Mouse (Mus musculus): ENCODE results near the gene Jpt1.
"Not testable (repeated sequence)": the region's sequence is repeated elsewhere in the genome, so short reads cannot be mapped to it uniquely, and the experiment has no call there.

Jpt1 gene

GRCm38 (mm10) chr11:115514238-115514663, at the start of gene Jpt1:
Jpt1 (minus strand) TSS chr11:115514387.
- in situ Hi-C loops (cut with MboI; ENCODE audit: low pct_unique_long_range_greater_than_20kb in 1 of 2, low sequenced_read_pairs in 2 of 2, unreplicated experiment in 1 of 2) = no loop called here

- in situ Hi-C loops (cut with MboI; ENCODE audit: low pct_unique_long_range_greater_than_20kb in 1 of 2, low sequenced_read_pairs in 2 of 2, unreplicated experiment in 1 of 2) = no loop called here
Observed at GRCm38 (mm10) chr11:115563406-115563805, 49.2 kb upstream of the Jpt1 start.

GRCm38 (mm10) chr11:115555717-115556116, 41.5 kb upstream of the Jpt1 start:
- in situ Hi-C loops (cut with MboI; ENCODE audit: low pct_unique_long_range_greater_than_20kb in 1 of 2, low sequenced_read_pairs in 2 of 2, unreplicated experiment in 1 of 2) = no loop called here

DNA sequence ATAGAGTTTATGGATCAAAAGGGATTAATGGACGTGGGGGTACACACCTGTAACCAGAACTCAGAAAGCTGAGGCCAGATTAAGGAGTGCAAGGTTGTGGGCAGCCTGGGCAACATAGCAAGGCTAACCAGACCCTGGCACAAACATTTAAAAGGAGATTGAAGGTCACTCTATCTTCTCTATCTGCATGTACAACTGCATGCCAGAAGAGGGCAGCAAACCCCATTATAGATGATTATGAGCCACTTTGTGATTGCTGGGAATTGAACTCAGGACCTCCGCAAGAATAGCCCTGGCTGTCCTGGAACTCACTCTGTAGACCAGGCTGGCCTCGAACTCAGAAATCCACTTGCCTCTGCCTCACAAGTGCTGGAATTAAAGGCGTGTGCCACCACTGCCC, 38.6 kb upstream of the Jpt1 start:
- in situ Hi-C loops (cut with MboI; ENCODE audit: low pct_unique_long_range_greater_than_20kb in 1 of 2, low sequenced_read_pairs in 2 of 2, unreplicated experiment in 1 of 2) = no loop called here

GRCm38 (mm10) chr11:115543571-115543970, 29.4 kb upstream of the Jpt1 start:
- in situ Hi-C loops (cut with MboI; ENCODE audit: low pct_unique_long_range_greater_than_20kb in 1 of 2, low sequenced_read_pairs in 2 of 2, unreplicated experiment in 1 of 2) = no loop called here

DNA sequence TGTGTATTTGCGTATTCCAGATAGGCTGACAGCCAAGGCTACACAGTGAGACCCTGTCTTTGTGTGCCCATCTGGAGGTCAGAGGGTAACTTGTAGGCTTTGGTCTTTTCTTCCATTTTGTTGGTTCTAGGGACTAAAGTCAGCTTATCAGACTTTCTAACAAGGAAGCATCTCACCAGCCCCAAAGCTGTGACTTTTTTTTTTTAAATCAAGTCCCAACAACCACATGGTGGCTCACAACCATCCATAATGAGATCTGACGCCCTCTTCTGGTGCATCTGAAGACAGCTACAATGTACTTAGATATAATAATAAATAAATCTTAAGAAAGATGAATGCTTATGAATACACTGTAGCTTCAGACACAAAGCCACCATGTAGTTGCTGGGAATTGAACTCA, 23.9 kb upstream of the Jpt1 start:
- in situ Hi-C loops (cut with MboI; ENCODE audit: low pct_unique_long_range_greater_than_20kb in 1 of 2, low sequenced_read_pairs in 2 of 2, unreplicated experiment in 1 of 2) = no loop called here

- in situ Hi-C loops (cut with MboI; ENCODE audit: low pct_unique_long_range_greater_than_20kb in 1 of 2, low sequenced_read_pairs in 2 of 2, unreplicated experiment in 1 of 2) = no loop called here
Observed at GRCm38 (mm10) chr11:115536856-115537568, 22.8 kb upstream of the Jpt1 start.

GRCm38 (mm10) chr11:115536038-115536681, 22.0 kb upstream of the Jpt1 start, which contains the start of gene Sumo2:
Sumo2 (minus strand) TSS chr11:115536276.
- in situ Hi-C loops (cut with MboI; ENCODE audit: low pct_unique_long_range_greater_than_20kb in 1 of 2, low sequenced_read_pairs in 2 of 2, unreplicated experiment in 1 of 2) = no loop called here

DNA sequence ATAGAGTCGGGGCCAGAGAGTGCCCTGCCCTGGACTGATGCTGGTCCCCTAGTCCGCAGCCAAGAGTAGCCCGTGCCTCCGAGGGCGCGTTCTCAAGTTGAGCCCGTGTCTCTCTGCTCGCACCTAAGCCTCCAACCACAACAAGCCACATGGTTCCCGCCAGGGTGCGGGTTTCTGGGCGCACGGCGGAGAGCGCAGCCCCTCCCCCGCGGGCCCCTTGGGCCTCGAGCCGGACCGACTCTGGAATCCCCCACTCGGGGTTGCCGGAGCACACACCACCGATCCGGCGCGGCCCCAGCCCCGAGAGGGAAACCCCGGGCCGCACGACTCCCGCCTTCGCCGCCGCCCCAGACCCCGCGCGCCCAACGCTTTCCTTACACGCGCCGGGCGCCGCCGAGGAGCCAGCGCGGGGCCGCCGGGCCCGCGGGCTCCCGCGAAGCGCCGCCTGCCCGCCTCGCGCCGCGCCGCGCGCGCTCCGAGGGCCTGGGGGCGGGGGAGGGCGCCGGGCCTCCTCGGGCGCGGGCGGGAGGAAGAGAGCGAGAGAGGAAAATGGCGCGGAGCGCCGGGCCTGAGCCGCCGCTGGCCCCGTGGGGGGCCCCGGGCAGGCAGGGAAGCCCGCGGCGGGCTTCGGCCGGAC, 21.3 kb upstream of the Jpt1 start:
- in situ Hi-C loops (cut with MboI; ENCODE audit: low pct_unique_long_range_greater_than_20kb in 1 of 2, low sequenced_read_pairs in 2 of 2, unreplicated experiment in 1 of 2) = no loop called here

- in situ Hi-C loops (cut with MboI; ENCODE audit: low pct_unique_long_range_greater_than_20kb in 1 of 2, low sequenced_read_pairs in 2 of 2, unreplicated experiment in 1 of 2) = no loop called here
Observed at GRCm38 (mm10) chr11:115534759-115535371, 20.7 kb upstream of the Jpt1 start.

GRCm38 (mm10) chr11:115526446-115526845, 12.3 kb upstream of the Jpt1 start:
- in situ Hi-C loops (cut with MboI; ENCODE audit: low pct_unique_long_range_greater_than_20kb in 1 of 2, low sequenced_read_pairs in 2 of 2, unreplicated experiment in 1 of 2) = not testable (repeated sequence)

GRCm38 (mm10) chr11:115522703-115523102, 8.5 kb upstream of the Jpt1 start:
- in situ Hi-C loops (cut with MboI; ENCODE audit: low pct_unique_long_range_greater_than_20kb in 1 of 2, low sequenced_read_pairs in 2 of 2, unreplicated experiment in 1 of 2) = no loop called here

DNA sequence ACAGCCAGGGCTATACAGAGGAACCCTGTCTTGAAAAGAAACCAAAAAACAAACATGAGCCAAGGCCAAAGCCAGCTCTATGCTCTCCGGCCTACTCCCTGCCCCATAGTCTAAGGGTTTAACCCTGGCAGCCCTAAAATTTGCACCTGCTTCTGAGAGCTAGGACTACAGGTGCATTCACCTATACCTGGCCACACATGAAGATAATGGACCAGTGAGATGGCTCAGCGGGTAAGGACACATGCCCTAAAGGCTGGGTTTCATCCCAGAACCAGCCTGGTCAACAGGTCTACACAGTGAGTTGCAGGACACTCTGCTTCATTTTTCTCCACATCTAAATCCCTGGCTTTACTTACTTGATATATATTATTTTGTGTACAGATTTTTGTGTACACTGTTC, 8.1 kb upstream of the Jpt1 start:
- in situ Hi-C loops (cut with MboI; ENCODE audit: low pct_unique_long_range_greater_than_20kb in 1 of 2, low sequenced_read_pairs in 2 of 2, unreplicated experiment in 1 of 2) = no loop called here

- in situ Hi-C loops (cut with MboI; ENCODE audit: low pct_unique_long_range_greater_than_20kb in 1 of 2, low sequenced_read_pairs in 2 of 2, unreplicated experiment in 1 of 2) = no loop called here
Observed at GRCm38 (mm10) chr11:115521080-115521479, 6.9 kb upstream of the Jpt1 start.

- in situ Hi-C loops (cut with MboI; ENCODE audit: low pct_unique_long_range_greater_than_20kb in 1 of 2, low sequenced_read_pairs in 2 of 2, unreplicated experiment in 1 of 2) = no loop called here
Observed at GRCm38 (mm10) chr11:115520218-115520617, 6.0 kb upstream of the Jpt1 start.

DNA sequence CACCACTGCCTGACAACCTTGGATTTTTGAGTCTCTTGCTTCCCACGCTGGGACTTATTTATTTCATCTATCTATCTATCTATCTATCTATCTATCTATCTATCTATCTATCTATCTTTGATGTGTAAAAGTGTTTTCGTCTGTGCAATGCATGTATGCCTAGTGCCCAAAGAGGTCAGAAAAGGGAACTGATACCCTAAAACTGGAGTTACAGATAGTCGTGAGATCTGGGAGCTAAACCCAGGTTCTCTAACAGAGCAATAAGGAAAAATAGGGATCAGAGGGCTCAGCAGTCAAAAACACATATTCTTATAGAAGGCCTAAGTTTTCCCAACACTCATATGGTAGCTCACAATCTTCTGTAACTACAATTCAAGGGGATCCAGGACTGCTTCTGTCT, 5.4 kb upstream of the Jpt1 start:
- in situ Hi-C loops (cut with MboI; ENCODE audit: low pct_unique_long_range_greater_than_20kb in 1 of 2, low sequenced_read_pairs in 2 of 2, unreplicated experiment in 1 of 2) = no loop called here

- in situ Hi-C loops (cut with MboI; ENCODE audit: low pct_unique_long_range_greater_than_20kb in 1 of 2, low sequenced_read_pairs in 2 of 2, unreplicated experiment in 1 of 2) = no loop called here
Observed at GRCm38 (mm10) chr11:115518693-115519092, 4.5 kb upstream of the Jpt1 start.

DNA sequence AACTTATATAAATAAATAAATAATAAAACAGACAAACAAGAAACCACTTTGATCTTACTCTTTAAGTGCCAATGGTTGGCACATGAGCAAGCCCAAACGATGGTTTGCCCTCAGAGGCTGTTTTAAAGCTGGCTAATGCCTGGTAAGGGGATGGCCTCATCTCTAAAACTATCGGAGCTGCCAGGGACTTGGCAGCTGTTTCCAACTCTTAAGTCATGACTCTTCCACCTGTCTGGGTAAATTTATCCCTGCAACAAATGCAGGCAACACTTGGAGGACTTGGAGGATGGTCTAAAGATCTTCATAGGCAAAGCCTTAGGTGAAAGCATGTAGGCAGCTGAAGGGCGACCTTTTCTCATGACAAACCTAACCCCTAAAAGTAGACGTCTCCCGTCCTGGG, 2.8 kb upstream of the Jpt1 start:
- in situ Hi-C loops (cut with MboI; ENCODE audit: low pct_unique_long_range_greater_than_20kb in 1 of 2, low sequenced_read_pairs in 2 of 2, unreplicated experiment in 1 of 2) = no loop called here

- in situ Hi-C loops (cut with MboI; ENCODE audit: low pct_unique_long_range_greater_than_20kb in 1 of 2, low sequenced_read_pairs in 2 of 2, unreplicated experiment in 1 of 2) = no loop called here
Observed at GRCm38 (mm10) chr11:115515021-115515420, 834 bp upstream of the Jpt1 start.
